In the genomic region with DNA sequence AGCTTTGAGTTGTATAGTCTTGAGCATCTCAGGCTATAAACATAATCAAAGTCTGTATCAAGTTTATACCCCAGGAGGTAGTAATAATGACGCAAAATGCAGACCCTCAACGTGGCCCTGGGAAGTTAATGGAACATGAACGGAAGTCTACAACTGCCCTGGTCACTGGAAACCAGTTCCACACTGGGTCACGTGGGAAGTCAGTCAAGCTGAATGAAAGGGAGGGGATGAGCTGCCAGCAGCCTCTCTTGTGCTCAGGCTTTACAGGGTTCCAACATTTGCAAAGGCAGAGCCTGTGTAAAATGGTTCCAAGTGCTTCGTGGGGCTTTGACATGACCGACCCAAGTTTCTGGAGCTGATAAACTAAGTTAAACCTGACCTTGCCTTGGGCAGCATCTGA, we compare ENCODE assay signal across 25 mouse cellular contexts.
DNase-seq lines count a peak whose midpoint lies in the region; ATAC-seq lines count a peak whose summit lies in the region.
"Had no signal": no experiment of that assay in that cellular context is flagged by ENCODE, and none has a peak within 500 bp of the region (broad histone marks: within the 10 kb centered on the region; RNA-seq: fewer than 3 reads in every experiment).

No protein-coding gene starts in this region.

- H3K4me2 ChIP-seq in heart, embryonic 12.5 days = no peak overlapping the region
- H3K4me2 ChIP-seq in limb, embryonic 12.5 days = no peak overlapping the region
- H3K4me2 ChIP-seq in limb, embryonic 13.5 days (replicated peaks) = no peak overlapping the region
- H3K4me2 ChIP-seq: forebrain, embryonic 15.5 days; heart, embryonic 13.5 days; liver, embryonic 15.5 days; midbrain, embryonic 11.5 days; neural tube, embryonic 13.5 days had no signal

- no peaks in the 10 kb centered on the region for H3K4me1 ChIP-seq in heart, embryonic 12.5 days (replicated peaks)
- peaks cover 8% of the 10 kb centered on the region for H3K4me1 ChIP-seq in limb, embryonic 12.5 days (replicated peaks)
- no peaks in the 10 kb centered on the region for H3K4me1 ChIP-seq in limb, embryonic 10.5 days
- peaks cover 29% of the 10 kb centered on the region for H3K4me1 ChIP-seq in limb, embryonic 13.5 days
- H3K4me1 ChIP-seq: forebrain, embryonic 15.5 days; heart, embryonic 13.5 days; liver, embryonic 15.5 days; neural tube, embryonic 13.5 days had no signal

- H3K27ac ChIP-seq in heart, embryonic 12.5 days (ENCODE audit: poor library complexity, severe bottlenecking) = no peak overlapping the region
- 0 out of 2 replicates have a peak overlapping the region, but pooled peaks have one; percentile 23 for H3K27ac ChIP-seq in limb, embryonic 12.5 days
- no peak overlapping the region for H3K27ac ChIP-seq in limb, embryonic 10.5 days
- H3K27ac ChIP-seq in limb, embryonic 13.5 days = no peak overlapping the region; the same call in 1 of the 2 replicates
- H3K27ac ChIP-seq: forebrain, embryonic 15.5 days; heart, adult 2 months; heart, embryonic 13.5 days; liver, embryonic 15.5 days; neural tube, embryonic 13.5 days had no signal

- H3K9me3 ChIP-seq in heart, embryonic 12.5 days (replicated peaks) = no peaks in the 10 kb centered on the region
- H3K9me3 ChIP-seq in limb, embryonic 12.5 days = no peaks in the 10 kb centered on the region
- H3K9me3 ChIP-seq in limb, embryonic 10.5 days (replicated peaks) = no peaks in the 10 kb centered on the region
- no peaks in the 10 kb centered on the region for H3K9me3 ChIP-seq in limb, embryonic 13.5 days
- H3K9me3 ChIP-seq: forebrain, embryonic 15.5 days; G1E; heart, embryonic 13.5 days; liver, embryonic 15.5 days; neural tube, embryonic 13.5 days had no signal

- WGBS in heart, embryonic 12.5 days = 74% methylated on average over 6 of the region's 6 CpGs
- 51% methylated on average over 6 of the region's 6 CpGs for WGBS in limb, embryonic 12.5 days
- WGBS in limb, embryonic 10.5 days = 87% methylated on average over 6 of the region's 6 CpGs
- WGBS in limb, embryonic 13.5 days = 37% methylated on average over 6 of the region's 6 CpGs

- peak; percentile 48 to 50 for DNase-seq in cerebellum, postnatal 14 days
- no peak for DNase-seq in cerebellum, adult 18-20 months
- DNase-seq in heart, adult 11 months = peak; percentile 54
- DNase-seq in limb, embryonic 10.5 days (ENCODE audit: low spot score) = no peak
- DNase-seq: adrenal gland, adult 8-10 months; cerebellum, adult 9-11 months; gastrocnemius, postnatal 14 days; heart, adult 2 months; heart, postnatal 10 days; kidney, adult 9 months; kidney, postnatal 14 days; layer of hippocampus, adult 9-11 months; lung, postnatal 36 days; right cerebral cortex, postnatal 14 days; thymus, postnatal 4 days had no signal

- no peak overlapping the region for H3K4me3 ChIP-seq in heart, embryonic 12.5 days
- H3K4me3 ChIP-seq in limb, embryonic 12.5 days (replicated peaks) = no peak overlapping the region
- no peak overlapping the region for H3K4me3 ChIP-seq in limb, embryonic 10.5 days
- H3K4me3 ChIP-seq in limb, embryonic 13.5 days = no peak overlapping the region
- H3K4me3 ChIP-seq: forebrain, embryonic 15.5 days; heart, adult 2 months; heart, embryonic 13.5 days; liver, embryonic 15.5 days; neural tube, embryonic 13.5 days had no signal

- H3K27me3 ChIP-seq in heart, embryonic 12.5 days (replicated peaks) = no peaks in the 10 kb centered on the region
- no peaks in the 10 kb centered on the region for H3K27me3 ChIP-seq in limb, embryonic 12.5 days
- no peaks in the 10 kb centered on the region for H3K27me3 ChIP-seq in limb, embryonic 10.5 days (ENCODE audit: low read depth, poor library complexity, severe bottlenecking)
- no peaks in the 10 kb centered on the region for H3K27me3 ChIP-seq in limb, embryonic 13.5 days
- H3K27me3 ChIP-seq: forebrain, embryonic 15.5 days; heart, embryonic 13.5 days; liver, embryonic 15.5 days; neural tube, embryonic 13.5 days had no signal

- H3K36me3 ChIP-seq in heart, embryonic 12.5 days = no peaks in the 10 kb centered on the region
- H3K36me3 ChIP-seq in limb, embryonic 12.5 days = no peaks in the 10 kb centered on the region
- no peaks in the 10 kb centered on the region for H3K36me3 ChIP-seq in limb, embryonic 10.5 days
- H3K36me3 ChIP-seq in limb, embryonic 13.5 days = no peaks in the 10 kb centered on the region
- H3K36me3 ChIP-seq: forebrain, embryonic 15.5 days; G1E; heart, embryonic 13.5 days; liver, embryonic 15.5 days; neural tube, embryonic 13.5 days had no signal

- H3K9ac ChIP-seq in heart, embryonic 12.5 days = no peak overlapping the region
- H3K9ac ChIP-seq in limb, embryonic 12.5 days (replicated peaks) = no peak overlapping the region
- no peak overlapping the region for H3K9ac ChIP-seq in limb, embryonic 13.5 days
- H3K9ac ChIP-seq: forebrain, embryonic 15.5 days; heart, embryonic 13.5 days; liver, embryonic 15.5 days; neural tube, embryonic 13.5 days had no signal

- no peak for ATAC-seq in heart, embryonic 12.5 days (ENCODE audit: insufficient number of reproducible peaks, low FRiP score)
- ATAC-seq in limb, embryonic 12.5 days (ENCODE audit: insufficient number of reproducible peaks, insufficient read depth, low FRiP score, low TSS enrichment, low read depth) = no peak
- ATAC-seq in limb, embryonic 13.5 days (ENCODE audit: low FRiP score, low read depth) = peak; percentile 75
- ATAC-seq: forebrain, embryonic 15.5 days; intestine, embryonic 16.5 days had no signal

Comparison
In these comparisons a context has a peak if more than half of its experiments do, and no peak if none do; other contexts are left out.
1. DNase-seq: peak in cerebellum, postnatal 14 days (2 of 2) and heart, adult 11 months (single experiment); none in cerebellum, adult 18-20 months (0 of 2) and limb, embryonic 10.5 days (single experiment).